Mouse (Mus musculus) hindbrain, embryonic 13.5 days (tissue): Measurements from ENCODE around the gene Tbccd1. TPM values are rescaled to one million over a fixed set of nuclear protein-coding genes. Genes with fewer than 3 reads are reported as not detected.
A peak's percentile ranks its signal among the peaks of the same experiment; 100 is the strongest.
"Not testable (repeated sequence)": the region's sequence is repeated elsewhere in the genome, so short reads cannot be mapped to it uniquely, and the experiment has no call there.

Experiments used
- ATAC-seq: fragments of 200-750 bp; cut with Nextera tagmentation; 2 replicates; pipeline ENCODE4 v1.8.0; 2017; ENCODE audit warnings: moderate TSS enrichment; ENCODE audit not compliant: low FRiP score
- H3K27ac ChIP-seq: fragments of 300-500 bp; sonication (generic); 2 replicates; pipeline ENCODE4 v1.5.1; 2015; ENCODE audit warnings: inconsistent platforms, mild to moderate bottlenecking, moderate library complexity
- H3K27me3 ChIP-seq: fragments of 300-500 bp; sonication (generic); 2 replicates; pipeline ENCODE4 v1.6.1; 2015; ENCODE audit warnings: mild to moderate bottlenecking, inconsistent platforms
- H3K36me3 ChIP-seq: fragments of 300-500 bp; sonication (generic); 2 replicates; pipeline ENCODE4 v1.6.1; 2015; ENCODE audit warnings: mild to moderate bottlenecking, inconsistent platforms
- H3K4me1 ChIP-seq: fragments of 300-500 bp; sonication (generic); replicated peaks from 2 replicates; pipeline ENCODE4 v1.6.1; 2015; ENCODE audit warnings: inconsistent platforms
- H3K4me2 ChIP-seq: fragments of 300-500 bp; sonication (generic); 2 replicates; pipeline ENCODE4 v1.6.1; 2015; ENCODE audit warnings: inconsistent platforms, mild to moderate bottlenecking, moderate library complexity
- H3K4me3 ChIP-seq: fragments of 300-500 bp; sonication (generic); 2 replicates; pipeline ENCODE4 v1.5.1; 2015; ENCODE audit warnings: mild to moderate bottlenecking, inconsistent platforms
- H3K9ac ChIP-seq: fragments of 300-500 bp; sonication (generic); 2 replicates; pipeline ENCODE4 v1.6.1; 2015; ENCODE audit warnings: mild to moderate bottlenecking, inconsistent platforms
- H3K9me3 ChIP-seq: fragments of 300-500 bp; sonication (generic); 2 replicates; pipeline ENCODE4 v1.6.1; 2016; ENCODE audit warnings: inconsistent platforms
- WGBS: fragments of 180-500 bp; shearing (Covaris S2); methylation state at CpG from one replicate; pipeline ENCODE4 v1.1.7; 2015; 5-methylcytosine and 5-hydroxymethylcytosine counted together
- polyA plus RNA-seq: library from polyadenylated mRNA; unstranded; fragments of >200 nt; fragmentation: Nextera tagmentation; extraction: Ambion mirVana; gene quantifications from 2 replicates; pipeline ENCODE4 v1.2.1, GENCODE M21; 2015

The Tbccd1 gene
- polyA plus RNA-seq, 1 experiment from 2014 or later = 23.5 TPM

DNA sequence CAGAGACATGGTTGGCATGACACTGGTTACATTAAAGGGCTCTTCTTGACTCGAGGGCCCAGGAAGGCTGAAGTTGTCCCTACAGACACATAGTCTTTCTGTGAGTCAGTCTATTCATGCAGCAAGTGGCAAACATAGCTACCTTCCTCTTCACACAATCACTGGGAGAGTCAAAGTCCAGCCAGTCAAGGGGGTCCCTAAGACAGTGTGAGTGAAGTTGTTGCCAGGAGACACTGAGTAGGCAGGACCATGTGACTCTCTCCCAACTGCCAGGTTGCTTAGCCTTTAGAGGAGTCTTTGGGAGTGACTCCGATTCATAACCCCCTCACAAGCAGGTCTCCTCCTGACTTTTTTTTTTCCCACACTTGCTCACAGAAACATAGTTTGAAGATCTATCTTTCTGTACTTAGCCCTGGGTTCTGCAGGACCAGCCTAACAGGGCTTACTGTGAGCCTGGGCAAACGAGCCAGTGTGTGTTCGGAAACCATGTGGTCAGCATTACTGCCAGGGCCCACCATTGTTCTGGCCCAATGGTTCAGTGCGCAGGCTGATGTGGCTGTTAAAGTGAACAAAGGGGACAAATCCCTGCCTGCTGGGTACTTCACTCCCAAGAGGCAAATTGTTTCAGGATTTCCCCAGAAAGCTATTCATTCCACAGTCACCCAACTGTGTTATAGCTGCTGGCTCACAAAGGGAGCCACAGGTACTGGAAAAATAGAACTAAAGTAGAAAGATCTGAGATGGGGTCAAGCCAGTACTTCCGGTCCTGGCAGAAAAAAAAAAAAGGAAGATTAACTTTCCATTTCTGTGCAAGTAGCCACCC is 57.2 kb downstream of the Tbccd1 start:
- Histone ChIP-seq H3K4me2 (no peak overlapping the region), H3K4me3 (no peak overlapping the region), H3K36me3 (no peaks in the 10 kb centered on the region), H3K27ac (no peak overlapping the region), H3K9me3 (no peaks in the 10 kb centered on the region), H3K27me3 (peaks cover 97% of the 10 kb centered on the region), H3K4me1 (peaks cover 17% of the 10 kb centered on the region), H3K9ac (no peak overlapping the region)
- ATAC-seq = peak; percentile 85
- WGBS = 9% methylated on average over 6 of the region's 6 CpGs

DNA sequence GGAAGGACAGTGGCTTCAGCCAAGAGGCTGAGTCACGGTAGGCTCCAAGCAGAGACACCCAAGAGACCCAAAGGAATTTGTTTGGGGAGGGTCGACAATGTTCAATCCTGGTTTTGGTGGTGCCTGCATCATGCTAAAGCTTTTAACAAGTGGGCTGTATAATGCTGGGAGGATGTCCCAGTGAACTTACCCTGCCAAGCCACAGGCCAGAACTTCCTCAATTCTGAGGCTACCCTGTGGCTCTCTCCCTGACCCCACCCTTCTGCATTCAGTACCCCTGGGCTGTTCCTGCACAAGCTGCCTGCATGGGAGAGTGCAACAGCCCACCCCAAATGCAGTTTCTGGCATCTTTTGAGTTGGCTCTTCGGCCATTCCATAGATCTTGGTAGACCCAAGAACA is 58.9 kb downstream of the Tbccd1 start:
- WGBS = 88% methylated on average over 3 of the region's 3 CpGs
- Histone ChIP-seq H3K27ac (no peak overlapping the region), H3K4me3 (no peak overlapping the region), H3K9me3 (no peaks in the 10 kb centered on the region), H3K9ac (no peak overlapping the region), H3K36me3 (no peaks in the 10 kb centered on the region), H3K27me3 (peaks cover 95% of the 10 kb centered on the region), H3K4me2 (no peak overlapping the region), H3K4me1 (peaks cover 17% of the 10 kb centered on the region)
- no peak for ATAC-seq

DNA sequence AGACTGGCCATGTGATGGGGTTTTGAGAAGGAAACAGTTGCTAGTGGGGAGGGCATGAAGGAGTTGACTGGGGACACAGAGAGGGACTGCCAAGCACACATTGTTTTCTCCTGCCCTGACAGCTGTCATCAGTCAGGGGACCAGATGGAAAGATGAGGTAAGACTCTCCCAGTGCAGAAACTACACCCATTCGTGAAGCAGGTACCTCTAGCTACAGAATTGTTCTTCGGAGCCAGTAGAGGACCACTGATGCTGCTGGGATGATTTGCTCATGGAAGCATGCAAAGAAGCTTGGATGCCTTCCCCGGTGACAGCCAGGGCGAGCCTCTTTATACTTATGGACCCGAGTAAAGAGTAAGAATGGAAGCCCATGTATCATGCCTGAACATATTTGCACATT is 59.9 kb downstream of the Tbccd1 start:
- Histone ChIP-seq H3K4me3 (no peak overlapping the region), H3K27me3 (peaks cover 95% of the 10 kb centered on the region), H3K9ac (no peak overlapping the region), H3K4me2 (no peak overlapping the region), H3K36me3 (no peaks in the 10 kb centered on the region), H3K4me1 (peaks cover 17% of the 10 kb centered on the region), H3K9me3 (no peaks in the 10 kb centered on the region), H3K27ac (no peak overlapping the region)
- WGBS = 88% methylated on average over 5 of the region's 5 CpGs
- ATAC-seq = no peak

DNA sequence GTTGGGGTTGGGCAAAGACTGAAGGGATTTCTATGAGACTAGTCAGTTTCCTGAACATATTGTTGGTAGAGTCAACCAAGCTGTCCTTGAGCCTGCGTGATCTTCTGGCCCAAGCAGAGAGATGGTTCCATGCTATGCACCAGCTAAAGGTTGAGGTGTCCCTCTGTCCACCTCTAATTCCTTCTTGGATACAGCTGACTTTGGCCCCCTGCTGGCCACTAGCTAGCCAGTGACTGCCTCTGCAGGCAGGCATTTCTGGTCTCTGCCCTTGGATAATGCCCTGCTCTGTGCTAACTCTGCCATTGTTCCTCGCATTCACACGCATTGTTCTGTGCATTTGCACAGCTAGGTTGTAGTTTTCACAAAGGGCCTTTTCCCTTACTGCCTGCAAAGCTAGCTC is 62.0 kb downstream of the Tbccd1 start:
- Histone ChIP-seq H3K4me1 (peaks cover 13% of the 10 kb centered on the region), H3K4me2 (no peak overlapping the region), H3K27me3 (peaks cover 93% of the 10 kb centered on the region), H3K4me3 (no peak overlapping the region), H3K9me3 (no peaks in the 10 kb centered on the region), H3K27ac (no peak overlapping the region), H3K9ac (no peak overlapping the region), H3K36me3 (no peaks in the 10 kb centered on the region)
- ATAC-seq = no peak
- WGBS = 58% methylated on average over 3 of the region's 3 CpGs

DNA sequence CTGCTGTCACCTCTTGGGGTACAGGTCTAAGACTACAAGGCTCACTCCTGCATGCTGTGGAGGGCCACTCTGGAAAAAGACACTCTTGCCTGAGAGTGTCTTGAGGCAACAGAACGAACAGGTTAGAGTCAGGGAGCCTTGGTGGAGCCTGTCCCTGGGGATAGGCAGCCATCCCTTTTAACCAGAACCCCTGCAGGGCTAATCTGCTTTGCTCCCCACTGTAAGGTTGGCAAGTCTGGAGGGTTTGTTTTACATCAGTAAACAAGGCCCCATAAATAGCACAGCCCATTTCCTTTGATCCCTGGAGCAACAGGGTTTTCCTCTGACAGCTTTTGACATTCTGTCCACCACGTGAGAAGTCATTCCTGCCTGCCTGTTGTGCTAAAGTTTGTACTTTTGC is 66.2 kb downstream of the Tbccd1 start:
- Histone ChIP-seq H3K27me3 (peaks cover 53% of the 10 kb centered on the region), H3K27ac (no peak overlapping the region), H3K36me3 (no peaks in the 10 kb centered on the region), H3K4me2 (no peak overlapping the region), H3K9ac (no peak overlapping the region), H3K4me1 (0 out of 2 replicates have a peak, but pooled peaks cover 4% of the 10 kb centered on the region), H3K9me3 (no peaks in the 10 kb centered on the region), H3K4me3 (no peak overlapping the region)
- 13% methylated on average over 2 of the region's 2 CpGs for WGBS
- ATAC-seq = no peak

DNA sequence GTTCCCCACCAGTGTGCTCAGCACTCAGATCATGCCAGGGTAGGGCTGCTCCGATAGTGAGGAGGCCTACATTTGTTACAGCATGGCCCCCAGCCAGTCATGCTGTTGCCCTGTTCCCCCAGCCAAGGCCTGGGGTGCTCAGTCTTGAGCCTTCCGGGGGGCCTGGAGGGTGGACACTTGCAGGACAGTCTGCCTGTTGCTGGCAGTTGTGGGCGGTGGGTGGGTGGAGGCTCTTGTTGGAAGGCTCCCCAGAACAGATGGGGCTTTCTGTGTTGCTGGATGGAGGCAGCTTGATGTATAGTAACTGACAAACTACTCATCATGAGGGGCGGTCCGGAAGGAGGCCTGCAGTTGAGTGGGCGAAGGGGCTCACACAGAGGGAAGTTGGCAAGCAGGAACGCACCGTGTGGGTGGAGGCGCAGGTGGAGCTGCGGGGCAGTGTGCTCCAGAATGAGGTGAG is 67.5 kb downstream of the Tbccd1 start:
- no peak overlapping the region for H3K4me2 ChIP-seq
- WGBS = 51% methylated on average over 10 of the region's 10 CpGs
- no peaks in the 10 kb centered on the region for H3K9me3 ChIP-seq
- H3K36me3 ChIP-seq = no peaks in the 10 kb centered on the region
- H3K9ac ChIP-seq = no peak overlapping the region
- H3K4me1 ChIP-seq = 0 out of 2 replicates have a peak, but pooled peaks cover 4% of the 10 kb centered on the region
- no peak overlapping the region for H3K4me3 ChIP-seq
- no peak overlapping the region for H3K27ac ChIP-seq
- H3K27me3 ChIP-seq = peaks cover 40% of the 10 kb centered on the region
- ATAC-seq = 0 out of 2 replicates have a peak, but pooled peaks have one; percentile 32

DNA sequence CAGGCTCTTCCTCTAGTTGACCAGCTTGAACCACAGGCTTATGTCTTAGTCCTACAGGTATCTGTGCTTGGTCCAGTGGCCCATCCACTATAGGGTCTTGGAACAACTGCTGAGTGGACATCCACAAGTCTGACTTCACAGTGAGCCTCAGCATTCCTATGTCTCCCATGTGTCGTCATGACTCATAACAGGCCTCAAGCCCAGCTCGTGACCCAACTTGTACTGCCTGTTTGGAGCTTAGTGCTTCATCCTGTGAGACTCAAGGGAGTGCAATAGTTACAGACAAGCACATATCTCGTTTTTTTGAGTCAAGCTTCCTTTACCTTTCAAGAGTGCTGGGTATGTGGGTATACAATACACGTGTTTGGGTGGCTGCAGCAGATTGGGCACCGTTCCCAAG is 74.8 kb downstream of the Tbccd1 start:
- Histone ChIP-seq H3K9me3 (no peaks in the 10 kb centered on the region), H3K4me2 (no peak overlapping the region), H3K9ac (no peak overlapping the region), H3K4me3 (no peak overlapping the region), H3K27ac (no peak overlapping the region), H3K36me3 (no peaks in the 10 kb centered on the region), H3K4me1 (no peaks in the 10 kb centered on the region), H3K27me3 (no peaks in the 10 kb centered on the region)
- 89% methylated on average over 5 of the region's 5 CpGs for WGBS
- no peak for ATAC-seq

DNA sequence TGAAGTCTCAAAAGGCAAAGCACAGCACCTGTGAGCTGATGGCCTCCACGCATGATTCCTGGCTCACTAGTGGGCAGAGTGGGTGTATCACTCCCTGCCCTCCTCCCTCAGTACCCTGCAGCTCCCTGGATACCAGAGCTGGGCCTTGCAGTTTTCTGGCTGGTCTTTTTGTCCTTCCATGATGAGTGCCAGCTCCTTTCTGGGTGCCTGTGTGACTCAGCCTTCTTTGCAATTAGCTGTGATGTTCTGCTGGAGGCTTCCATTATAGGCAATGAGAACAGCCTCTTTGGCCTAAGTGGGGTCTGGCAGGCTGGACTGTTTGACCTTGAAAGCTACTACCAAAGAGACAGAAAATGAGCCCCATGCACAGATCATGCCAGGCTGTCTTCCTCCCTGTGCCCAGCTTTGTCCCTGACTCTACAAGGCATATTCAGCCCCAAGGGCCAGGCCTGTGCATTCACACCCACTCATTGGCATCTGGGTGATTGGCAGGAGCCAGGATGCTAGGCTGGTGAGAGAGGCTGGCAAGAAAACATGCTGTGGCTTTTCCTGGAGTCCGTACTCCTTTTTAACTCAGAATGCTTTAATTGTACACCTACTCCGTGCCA is 78.1 kb downstream of the Tbccd1 start:
- ATAC-seq = no peak
- H3K9me3 ChIP-seq = no peaks in the 10 kb centered on the region
- H3K4me3 ChIP-seq = no peak overlapping the region
- no peak overlapping the region for H3K27ac ChIP-seq
- H3K4me1 ChIP-seq = no peaks in the 10 kb centered on the region
- no peaks in the 10 kb centered on the region for H3K36me3 ChIP-seq
- no peak overlapping the region for H3K4me2 ChIP-seq
- no peak overlapping the region for H3K9ac ChIP-seq
- no peaks in the 10 kb centered on the region for H3K27me3 ChIP-seq
- 87% methylated on average over 3 of the region's 3 CpGs for WGBS

DNA sequence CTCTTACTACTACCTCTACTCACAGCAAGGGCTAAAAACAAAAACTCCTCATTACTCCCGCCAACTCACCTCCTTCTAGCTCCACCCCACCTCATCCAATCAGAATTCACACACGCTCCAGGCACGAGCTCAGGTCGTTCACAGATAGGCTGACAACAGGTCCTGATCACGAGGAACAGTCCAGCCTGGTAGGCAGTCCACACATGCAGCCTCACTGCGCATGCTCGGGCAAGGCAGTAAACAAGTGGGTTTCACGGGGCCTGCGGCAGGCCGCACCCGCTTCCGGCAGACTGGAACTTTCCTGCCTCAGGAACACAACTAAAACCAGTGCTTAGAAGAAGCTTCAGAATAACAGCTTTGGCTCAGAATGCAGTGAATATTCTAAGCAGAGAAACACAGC is 79.2 kb downstream of the Tbccd1 start:
- not testable (repeated sequence) for H3K4me2 ChIP-seq, ATAC-seq, H3K9ac ChIP-seq, H3K4me1 ChIP-seq, H3K9me3 ChIP-seq, H3K27me3 ChIP-seq, H3K4me3 ChIP-seq, H3K27ac ChIP-seq, H3K36me3 ChIP-seq
- WGBS = 93% methylated on average over 12 of the region's 12 CpGs

DNA sequence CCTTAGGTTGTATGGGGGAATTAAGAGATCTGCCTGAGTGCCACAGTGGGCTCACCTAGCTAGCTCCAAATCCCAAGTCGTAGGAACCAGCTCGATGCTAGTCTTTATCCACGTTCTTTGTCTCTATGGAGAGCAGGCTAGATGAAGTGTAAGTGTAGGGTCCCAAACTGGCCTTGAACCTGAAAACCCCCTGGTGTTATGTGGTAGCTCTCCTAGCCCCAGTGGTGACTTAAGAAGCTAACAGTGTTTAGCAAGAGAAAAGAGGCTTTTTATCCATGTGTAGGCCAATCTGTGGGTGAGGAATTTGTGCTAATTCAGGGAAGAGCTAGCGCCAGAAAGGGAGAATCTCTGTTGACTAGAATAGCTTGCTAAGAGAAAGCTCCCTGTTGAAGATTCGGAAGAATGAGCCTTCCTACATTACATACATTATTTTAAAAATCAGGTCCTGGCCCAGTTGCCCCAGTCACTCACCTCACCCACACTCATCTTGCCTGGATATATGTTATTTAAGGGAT is 81.9 kb downstream of the Tbccd1 start:
- ATAC-seq = no peak

DNA sequence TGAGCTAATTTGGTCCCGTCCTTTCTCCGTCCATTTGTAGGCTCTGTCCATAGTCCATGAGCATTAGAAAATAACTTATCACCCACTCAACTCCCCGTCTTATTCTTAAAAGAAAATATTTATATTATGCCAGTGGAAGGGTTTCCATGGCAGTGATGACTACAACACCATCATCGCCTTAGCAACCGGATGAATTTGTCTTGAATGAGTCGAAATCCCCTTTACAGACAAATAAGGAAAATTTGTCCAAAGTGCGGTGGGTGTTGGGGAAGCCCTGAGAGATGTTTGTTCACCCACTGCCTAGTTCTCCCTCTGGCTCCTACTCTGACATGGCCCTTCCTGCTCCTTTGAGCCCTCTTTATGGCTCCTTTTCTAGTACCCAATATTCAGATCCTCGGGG is 88.8 kb downstream of the Tbccd1 start:
- no peak for ATAC-seq
- Histone ChIP-seq H3K9me3 (no peaks in the 10 kb centered on the region), H3K36me3 (no peaks in the 10 kb centered on the region), H3K4me1 (no peaks in the 10 kb centered on the region), H3K27me3 (no peaks in the 10 kb centered on the region), H3K27ac (no peak overlapping the region), H3K9ac (no peak overlapping the region), H3K4me3 (no peak overlapping the region), H3K4me2 (no peak overlapping the region)
- 93% methylated on average over 8 of the region's 8 CpGs for WGBS

More for the DNA sequence above, 81.9 kb downstream of the Tbccd1 start:
- no peak overlapping the region for H3K27ac ChIP-seq
- no peak overlapping the region for H3K9ac ChIP-seq
- WGBS = 73% methylated on average over 5 of the region's 5 CpGs
- no peak overlapping the region for H3K4me3 ChIP-seq
- H3K4me1 ChIP-seq = no peaks in the 10 kb centered on the region
- H3K27me3 ChIP-seq = no peaks in the 10 kb centered on the region
- no peaks in the 10 kb centered on the region for H3K9me3 ChIP-seq
- no peaks in the 10 kb centered on the region for H3K36me3 ChIP-seq
- no peak overlapping the region for H3K4me2 ChIP-seq

DNA sequence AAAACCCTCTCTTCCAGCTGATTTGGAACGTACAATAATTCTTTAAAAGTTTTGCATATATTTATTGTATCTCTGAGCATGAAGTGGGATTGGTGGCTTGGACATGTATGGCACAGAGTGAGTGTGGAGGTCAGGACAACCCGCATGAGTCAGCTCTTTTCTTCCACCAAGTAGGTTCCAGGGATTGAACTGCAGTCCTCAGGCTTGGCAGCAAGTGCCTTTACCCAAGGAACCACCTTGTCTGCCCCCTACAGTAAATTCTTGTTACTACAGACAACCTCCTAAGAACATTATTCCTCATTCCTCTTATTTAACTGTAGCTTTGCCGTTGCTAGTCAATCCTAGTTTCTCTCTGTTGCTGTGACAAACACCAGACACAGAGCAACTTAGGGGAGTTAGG is 90.1 kb downstream of the Tbccd1 start:
- no peak overlapping the region for H3K4me3 ChIP-seq
- H3K9ac ChIP-seq = no peak overlapping the region
- no peak for ATAC-seq
- H3K4me1 ChIP-seq = no peaks in the 10 kb centered on the region
- H3K27ac ChIP-seq = no peak overlapping the region
- no peaks in the 10 kb centered on the region for H3K36me3 ChIP-seq
- H3K9me3 ChIP-seq = no peaks in the 10 kb centered on the region
- 93% methylated on average over 3 of the region's 3 CpGs for WGBS
- H3K4me2 ChIP-seq = no peak overlapping the region
- no peaks in the 10 kb centered on the region for H3K27me3 ChIP-seq
